Mouse (Mus musculus): ENCODE data around the gene Ulk4. TPM values are rescaled to one million over a fixed set of nuclear protein-coding genes. Genes with fewer than 3 reads are reported as not detected.

Ulk4 gene
- total and polyA plus RNA-seq, 3 experiments: 26.6 to 31.1 TPM; not detected in 1

DNA sequence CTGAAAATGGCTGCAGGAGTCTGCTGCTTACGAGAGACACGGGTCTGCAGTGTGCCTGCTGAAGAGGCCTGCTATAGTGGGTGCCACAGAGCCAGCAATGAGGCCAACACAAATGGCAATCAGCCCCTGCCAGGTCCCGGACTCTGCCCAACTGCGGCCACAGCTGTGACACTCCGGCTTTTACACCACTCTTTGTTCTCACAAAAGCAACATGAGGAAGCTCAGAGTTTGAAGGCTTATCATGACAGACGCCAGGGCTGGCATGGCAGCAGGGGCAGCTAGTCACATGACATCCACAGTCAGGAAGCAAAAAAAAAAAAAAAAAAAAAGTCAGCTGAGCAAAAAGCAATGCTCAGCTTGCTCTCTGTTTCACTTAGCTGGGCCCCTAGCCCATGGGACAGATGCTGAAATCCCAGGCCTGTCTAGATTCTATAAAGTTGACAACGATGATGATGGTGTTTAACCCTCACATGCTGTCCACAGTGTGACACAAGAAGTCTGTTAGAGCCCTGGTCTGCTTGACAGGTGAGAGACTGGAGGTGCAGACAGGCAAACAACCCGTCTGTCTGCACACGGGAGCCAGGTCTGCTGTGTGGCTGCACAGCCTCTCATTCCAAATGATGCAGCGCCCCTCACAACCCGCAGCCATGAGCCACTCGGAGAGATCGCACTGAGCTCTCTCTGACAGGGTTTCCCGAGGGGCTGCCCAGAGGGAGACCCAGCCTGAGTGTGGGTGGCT, 253.3 kb downstream of the Ulk4 start:
- no peak overlapping the region for H3K4me3 ChIP-seq (ENCODE audit: control insufficient read depth in 1 of 2, insufficient read depth in 1 of 2, low read depth in 2 of 2, low read length in 2 of 2)
- H3K27me3 ChIP-seq (ENCODE audit: control insufficient read depth in 1 of 2, insufficient read depth in 2 of 2, low read length in 2 of 2): no peaks in the 10 kb centered on the region
- DNase-seq (ENCODE audit: low read depth, low spot score): peak; percentile 39
- H3K4me1 ChIP-seq (ENCODE audit: control insufficient read depth in 1 of 2, insufficient read depth in 2 of 2, low read length in 2 of 2): peaks cover 0 to 6% of the 10 kb centered on the region in 2 experiments; a peak in 3 of 4 replicates
- H3K79me2 ChIP-seq (ENCODE audit: control insufficient read depth, insufficient read depth, low read length, poor library complexity): no peaks in the 10 kb centered on the region
- no peaks in the 10 kb centered on the region for H3K9me3 ChIP-seq (replicated peaks; ENCODE audit: insufficient read depth, low read length)
- TF ChIP-seq ETS1 (IDR thresholded peaks at IDR 0.05; ENCODE audit: low read depth, low read length) (0 out of 2 replicates have a peak, but pooled peaks have one; percentile 26), USF1 (IDR thresholded peaks at IDR 0.05; ENCODE audit: low read depth, low read length) (peak; percentile 85), ZMIZ1 (IDR thresholded peaks at IDR 0.05; ENCODE audit: low read depth, low read length) (no peak), MYC (IDR thresholded peaks at IDR 0.05; ENCODE audit: low read depth, low read length) (no peak), RCOR1 (IDR thresholded peaks at IDR 0.05; ENCODE audit: low read depth, low read length) (no peak), ZNF384 (IDR thresholded peaks at IDR 0.05; ENCODE audit: low read depth, low read length) (peak; percentile 94), USF2 (IDR thresholded peaks at IDR 0.05; ENCODE audit: borderline replicate concordance in 1 of 2, insufficient read depth in 1 of 2, low read depth in 1 of 2, low read length in 2 of 2) (0 out of 4 replicates have a peak, but pooled peaks of 1 of the 2 experiments have one; percentile 30)
- no peak overlapping the region for H3K9ac ChIP-seq (ENCODE audit: control insufficient read depth, low read depth, low read length, poor library complexity, severe bottlenecking)
- H3K27ac ChIP-seq (ENCODE audit: control insufficient read depth, low read depth, low read length): no peak overlapping the region
- peaks cover 0 to 3% of the 10 kb centered on the region in 2 experiments; a peak in 2 of 4 replicates for H3K36me3 ChIP-seq (ENCODE audit: control insufficient read depth in 1 of 2, insufficient read depth in 2 of 2, low read length in 2 of 2)

DNA sequence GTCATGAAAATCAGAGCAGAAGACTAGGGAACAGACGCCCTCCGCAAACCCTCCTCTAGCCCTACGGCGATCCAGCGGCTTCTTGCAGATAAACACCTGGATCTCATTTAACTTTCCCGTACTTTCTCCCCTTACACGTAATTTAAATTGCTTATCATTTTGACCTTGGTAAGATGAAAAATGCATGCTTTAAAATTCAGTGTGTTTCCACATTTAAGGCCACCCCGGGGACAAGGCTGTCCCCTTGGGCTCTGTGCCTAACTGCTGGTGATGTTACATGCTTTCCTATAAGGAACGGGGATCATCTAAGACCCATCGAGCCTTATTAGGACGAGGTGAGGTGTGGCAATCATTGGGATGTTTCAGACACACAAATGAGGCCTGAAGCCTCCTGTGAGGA, 256.6 kb downstream of the Ulk4 start:
- Histone ChIP-seq H3K4me3 (ENCODE audit: control insufficient read depth in 1 of 2, insufficient read depth in 1 of 2, low read depth in 2 of 2, low read length in 2 of 2) (no peak overlapping the region), H3K27ac (ENCODE audit: control insufficient read depth, low read depth, low read length) (no peak overlapping the region), H3K4me1 (ENCODE audit: control insufficient read depth in 1 of 2, insufficient read depth in 2 of 2, low read length in 2 of 2) (peaks cover 0 to 8% of the 10 kb centered on the region in 2 experiments; a peak in 3 of 4 replicates), H3K27me3 (ENCODE audit: control insufficient read depth in 1 of 2, insufficient read depth in 2 of 2, low read length in 2 of 2) (no peaks in the 10 kb centered on the region), H3K9me3 (replicated peaks; ENCODE audit: insufficient read depth, low read length) (no peaks in the 10 kb centered on the region), H3K9ac (ENCODE audit: control insufficient read depth, low read depth, low read length, poor library complexity, severe bottlenecking) (no peak overlapping the region), H3K79me2 (ENCODE audit: control insufficient read depth, insufficient read depth, low read length, poor library complexity) (no peaks in the 10 kb centered on the region), H3K36me3 (ENCODE audit: control insufficient read depth in 1 of 2, insufficient read depth in 2 of 2, low read length in 2 of 2) (peaks cover 0 to 3% of the 10 kb centered on the region in 2 experiments; a peak in 2 of 4 replicates)
- TF ChIP-seq ETS1 (IDR thresholded peaks at IDR 0.05; ENCODE audit: low read depth, low read length): no peak
- no peak for TF ChIP-seq CHD2 (IDR thresholded peaks at IDR 0.05; ENCODE audit: low read length)
- TF ChIP-seq POLR2AphosphoS2 (IDR thresholded peaks at IDR 0.05; ENCODE audit: low read length): no peak
- no peak for TF ChIP-seq NELFE (IDR thresholded peaks at IDR 0.05; ENCODE audit: low read depth, low read length)
- no peak for TF ChIP-seq POLR2AphosphoS5 (IDR thresholded peaks at IDR 0.05; ENCODE audit: borderline replicate concordance, low read depth, low read length)
- TF ChIP-seq TAL1 (IDR thresholded peaks at IDR 0.05; ENCODE audit: low read length): no peak
- TF ChIP-seq MAFK (IDR thresholded peaks at IDR 0.05; ENCODE audit: borderline replicate concordance, low read depth, low read length): no peak
- TF ChIP-seq HCFC1 (IDR thresholded peaks at IDR 0.05; ENCODE audit: low read depth, low read length): no peak
- TF ChIP-seq EP300 (IDR thresholded peaks at IDR 0.05; ENCODE audit: low read depth in 1 of 2, low read length in 2 of 2): no peak
- TF ChIP-seq USF2 (IDR thresholded peaks at IDR 0.05; ENCODE audit: borderline replicate concordance in 1 of 2, insufficient read depth in 1 of 2, low read depth in 1 of 2, low read length in 2 of 2): no peak
- no peak for TF ChIP-seq MAZ (IDR thresholded peaks at IDR 0.05; ENCODE audit: low read depth, low read length)
- TF ChIP-seq E2F4 (IDR thresholded peaks at IDR 0.05; ENCODE audit: borderline replicate concordance, low read depth, low read length): no peak
- TF ChIP-seq GATA1 (IDR thresholded peaks at IDR 0.05; ENCODE audit: low read depth, low read length): no peak
- no peak for TF ChIP-seq MAX (IDR thresholded peaks at IDR 0.05; ENCODE audit: low read length)
- no peak for TF ChIP-seq KAT2A (conservative IDR thresholded peaks at IDR 0.05; ENCODE audit: low read depth, low read length)
- no peak for TF ChIP-seq MXI1 (IDR thresholded peaks at IDR 0.05; ENCODE audit: low read depth, low read length)
- TF ChIP-seq POLR2A (IDR thresholded peaks at IDR 0.05; ENCODE audit: control insufficient read depth in 1 of 2, insufficient read depth in 1 of 2, low read depth in 1 of 2, low read length in 2 of 2, poor library complexity in 1 of 2): no peak
- TF ChIP-seq ZKSCAN1 (IDR thresholded peaks at IDR 0.05; ENCODE audit: low read depth, low read length): no peak
- TF ChIP-seq GABPA (IDR thresholded peaks at IDR 0.05; ENCODE audit: low read depth, low read length): no peak
- no peak for DNase-seq (ENCODE audit: low read depth, low spot score)
